Mouse (Mus musculus) midbrain, postnatal 0 days (tissue): ENCODE measurements around the gene Fam172a. TPM values are rescaled to one million over a fixed set of nuclear protein-coding genes. Genes with fewer than 3 reads are reported as not detected.
A peak's percentile ranks its signal among the peaks of the same experiment; 100 is the strongest.

Source experiments
- ATAC-seq: fragments of 200-750 bp; cut with Nextera tagmentation; 2 replicates; pipeline ENCODE4 v1.8.0; 2017; ENCODE audit warnings: moderate number of reproducible peaks, mild to moderate bottlenecking, moderate TSS enrichment, moderate library complexity; ENCODE audit not compliant: low FRiP score
- DNase-seq: peaks from one replicate; pipeline ENCODE4 v3.0.0-alpha.2; 2015; ENCODE audit warnings: low spot score
- H3K27ac ChIP-seq: fragments of 300-500 bp; sonication (generic); 2 replicates; pipeline ENCODE4 v1.5.1; 2014; ENCODE audit warnings: low read depth, mild to moderate bottlenecking, low read length, mixed read lengths
- H3K27me3 ChIP-seq: fragments of 300-500 bp; sonication (generic); 2 replicates; pipeline ENCODE4 v1.6.1; 2014; ENCODE audit warnings: low read length, control low read depth, mixed read lengths; ENCODE audit not compliant: insufficient read depth
- H3K36me3 ChIP-seq: fragments of 300-500 bp; sonication (generic); 2 replicates; pipeline ENCODE4 v1.6.1; 2014; ENCODE audit warnings: low read length, control low read depth, mixed read lengths; ENCODE audit not compliant: insufficient read depth
- H3K4me1 ChIP-seq: fragments of 300-500 bp; sonication (generic); 2 replicates; pipeline ENCODE4 v1.6.1; 2014; ENCODE audit warnings: mild to moderate bottlenecking, control low read depth, antibody characterized with exemption, low read length, mixed read lengths; ENCODE audit not compliant: insufficient read depth
- H3K4me2 ChIP-seq: fragments of 300-500 bp; sonication (generic); 2 replicates; pipeline ENCODE4 v1.6.1; 2014; ENCODE audit warnings: low read depth, mild to moderate bottlenecking, low read length, mixed read lengths; ENCODE audit not compliant: poor library complexity, severe bottlenecking
- H3K4me3 ChIP-seq: fragments of 300-500 bp; sonication (generic); 2 replicates; pipeline ENCODE4 v1.5.1; 2014; ENCODE audit warnings: low read depth, mild to moderate bottlenecking, low read length, moderate library complexity
- H3K9ac ChIP-seq: fragments of 300-500 bp; sonication (generic); replicated peaks from 2 replicates; pipeline ENCODE4 v1.6.1; 2014; ENCODE audit warnings: mild to moderate bottlenecking, low read length, moderate library complexity, mixed read lengths; ENCODE audit not compliant: poor library complexity, severe bottlenecking
- H3K9me3 ChIP-seq: fragments of 300-500 bp; sonication (generic); 2 replicates; pipeline ENCODE4 v1.6.1; 2016; ENCODE audit warnings: low read length, control low read depth
- CTCF ChIP-seq: IDR thresholded peaks from 2 replicates; pipeline ENCODE4 v1.5.1; 2016; ENCODE audit warnings: antibody characterized with exemption, mild to moderate bottlenecking
- WGBS: fragments of 180-500 bp; shearing (Covaris S2); extraction: QIAGEN DNeasy Blood & Tissue Kit; methylation state at CpG from one replicate; pipeline ENCODE4 v1.1.7; 2014; 5-methylcytosine and 5-hydroxymethylcytosine counted together
- polyA plus RNA-seq: library from polyadenylated mRNA; unstranded; fragments of >200 nt; fragmentation: Nextera tagmentation; extraction: Ambion mirVana; gene quantifications from 2 replicates; pipeline ENCODE4 v1.2.1, GENCODE M21; 2015
- total RNA-seq: library from RNA; depleted of rRNA; stranded (reverse); fragments of >200 nt; gene quantifications from 2 replicates; pipeline ENCODE4 v1.2.3, GENCODE M21; 2014

Gene Fam172a
- total and polyA plus RNA-seq, 2 experiments from 2014 or later: 25.3 to 43.4 TPM

- H3K9me3 ChIP-seq: no peaks in the 10 kb centered on the region
- no peaks in the 10 kb centered on the region for H3K4me1 ChIP-seq
- no peak for DNase-seq
- no peaks in the 10 kb centered on the region for H3K27me3 ChIP-seq
- no peaks in the 10 kb centered on the region for H3K36me3 ChIP-seq
- ATAC-seq: no peak
- no peak overlapping the region for H3K4me2 ChIP-seq
- no peak for TF ChIP-seq CTCF
- no peak overlapping the region for H3K27ac ChIP-seq
- H3K4me3 ChIP-seq: no peak overlapping the region
- H3K9ac ChIP-seq: no peak overlapping the region
These were observed 388.9 kb downstream of the Fam172a start for GRCm38 (mm10) chr13:78090701-78091100.

DNA sequence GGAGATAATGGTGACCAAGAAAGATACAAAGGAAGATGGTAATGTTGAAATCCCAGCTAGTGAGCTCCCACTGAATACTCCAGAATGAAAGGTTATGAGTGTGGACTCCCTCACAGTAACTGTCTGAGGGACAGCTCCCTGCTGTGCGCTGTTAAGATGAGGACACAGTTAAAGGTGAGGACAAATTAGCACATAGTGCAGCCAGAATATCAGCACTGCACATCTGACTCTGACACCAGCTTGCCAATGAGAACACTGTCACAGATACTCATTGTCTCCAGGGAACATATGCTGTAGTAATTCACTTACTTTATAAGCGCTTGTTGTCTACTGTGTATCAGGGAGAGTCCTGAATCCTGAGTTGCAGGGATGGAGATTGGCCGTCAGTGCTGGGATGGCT lies 390.1 kb downstream of the Fam172a start:
- DNase-seq (peak; percentile 1), ATAC-seq (no peak)
- no peak overlapping the region for H3K9ac ChIP-seq
- no peak overlapping the region for H3K4me3 ChIP-seq
- no peak overlapping the region for H3K4me2 ChIP-seq
- no peaks in the 10 kb centered on the region for H3K36me3 ChIP-seq
- no peaks in the 10 kb centered on the region for H3K27me3 ChIP-seq
- no peaks in the 10 kb centered on the region for H3K9me3 ChIP-seq
- H3K27ac ChIP-seq: no peak overlapping the region
- no peaks in the 10 kb centered on the region for H3K4me1 ChIP-seq
- 86% methylated on average over 3 of the region's 3 CpGs for WGBS
- no peak for TF ChIP-seq CTCF

DNA sequence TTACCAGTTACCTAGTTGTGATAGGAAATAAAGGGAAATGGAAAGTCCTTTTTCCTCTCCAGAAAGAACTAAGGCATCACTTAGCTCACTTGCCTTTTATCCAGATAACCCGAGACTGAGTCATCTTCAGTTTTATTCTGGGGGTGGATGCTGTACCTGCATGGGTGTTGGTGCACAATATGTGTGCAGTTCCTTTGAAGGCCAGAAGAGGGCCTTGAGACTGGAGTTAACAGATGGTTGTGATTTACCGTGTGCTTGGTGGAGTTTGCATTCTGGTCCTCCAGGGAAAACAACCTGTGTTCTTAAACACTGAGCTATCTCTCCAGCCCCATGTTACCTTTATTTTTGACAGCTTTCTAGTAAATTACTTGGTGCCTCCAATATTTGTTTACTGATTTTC lies 392.5 kb downstream of the Fam172a start:
- no peak for ATAC-seq
- DNase-seq: no peak
- no peaks in the 10 kb centered on the region for H3K27me3 ChIP-seq
- H3K36me3 ChIP-seq: no peaks in the 10 kb centered on the region
- no peak overlapping the region for H3K27ac ChIP-seq
- 90% methylated on average over 2 of the region's 2 CpGs for WGBS
- H3K9me3 ChIP-seq: no peaks in the 10 kb centered on the region
- H3K9ac ChIP-seq: no peak overlapping the region
- no peak for TF ChIP-seq CTCF
- H3K4me3 ChIP-seq: no peak overlapping the region
- H3K4me1 ChIP-seq: no peaks in the 10 kb centered on the region
- H3K4me2 ChIP-seq: no peak overlapping the region

- TF ChIP-seq CTCF: no peak
- Histone ChIP-seq H3K9me3 (no peaks in the 10 kb centered on the region), H3K4me3 (no peak overlapping the region), H3K9ac (no peak overlapping the region), H3K27ac (no peak overlapping the region), H3K36me3 (no peaks in the 10 kb centered on the region), H3K27me3 (no peaks in the 10 kb centered on the region), H3K4me2 (no peak overlapping the region), H3K4me1 (no peaks in the 10 kb centered on the region; the same call in 1 of the 2 replicates)
- DNase-seq: no peak
- ATAC-seq: no peak
- 73% methylated on average over 1 of the region's 1 CpGs for WGBS
These were observed 393.5 kb downstream of the Fam172a start for GRCm38 (mm10) chr13:78095071-78095973.

- H3K36me3 ChIP-seq: no peaks in the 10 kb centered on the region
- H3K4me3 ChIP-seq: no peak overlapping the region
- WGBS: 79% methylated on average over 5 of the region's 5 CpGs
- no peak for TF ChIP-seq CTCF
- H3K4me2 ChIP-seq: no peak overlapping the region
- H3K9ac ChIP-seq: no peak overlapping the region
- H3K9me3 ChIP-seq: no peaks in the 10 kb centered on the region
- ATAC-seq (no peak), DNase-seq (no peak)
- H3K27ac ChIP-seq: no peak overlapping the region
- no peaks in the 10 kb centered on the region for H3K27me3 ChIP-seq
- no peaks in the 10 kb centered on the region; the same call in 1 of the 2 replicates for H3K4me1 ChIP-seq
These were observed 397.1 kb downstream of the Fam172a start for GRCm38 (mm10) chr13:78098858-78099445.
